Mouse (Mus musculus): ENCODE measurements around the gene Ap5s1.

Gene Ap5s1

DNA sequence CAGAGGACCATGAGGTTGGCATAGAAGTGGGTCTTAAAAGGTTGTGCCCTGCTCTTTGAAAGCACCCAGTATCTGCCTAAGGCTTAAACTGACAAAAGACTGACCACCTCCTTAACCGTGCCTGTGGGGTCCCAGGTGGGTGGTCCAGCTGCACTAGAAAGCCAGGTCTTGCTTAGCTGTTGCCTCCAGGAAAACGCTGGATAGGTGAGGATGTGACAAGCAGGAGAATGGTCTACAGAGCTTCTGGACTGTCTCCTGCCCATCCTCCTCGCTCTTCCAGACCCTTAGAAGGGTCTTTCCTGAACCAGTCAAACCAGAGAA lies 19.3 kb upstream of the Ap5s1 start:
- DNase-seq (ENCODE audit: low spot score in 2 of 2) = no peak

GRCm38 (mm10) chr2:131188311-131188710 lies 18.6 kb upstream of the Ap5s1 start:
- DNase-seq (ENCODE audit: low spot score in 2 of 2) = no peak

DNA sequence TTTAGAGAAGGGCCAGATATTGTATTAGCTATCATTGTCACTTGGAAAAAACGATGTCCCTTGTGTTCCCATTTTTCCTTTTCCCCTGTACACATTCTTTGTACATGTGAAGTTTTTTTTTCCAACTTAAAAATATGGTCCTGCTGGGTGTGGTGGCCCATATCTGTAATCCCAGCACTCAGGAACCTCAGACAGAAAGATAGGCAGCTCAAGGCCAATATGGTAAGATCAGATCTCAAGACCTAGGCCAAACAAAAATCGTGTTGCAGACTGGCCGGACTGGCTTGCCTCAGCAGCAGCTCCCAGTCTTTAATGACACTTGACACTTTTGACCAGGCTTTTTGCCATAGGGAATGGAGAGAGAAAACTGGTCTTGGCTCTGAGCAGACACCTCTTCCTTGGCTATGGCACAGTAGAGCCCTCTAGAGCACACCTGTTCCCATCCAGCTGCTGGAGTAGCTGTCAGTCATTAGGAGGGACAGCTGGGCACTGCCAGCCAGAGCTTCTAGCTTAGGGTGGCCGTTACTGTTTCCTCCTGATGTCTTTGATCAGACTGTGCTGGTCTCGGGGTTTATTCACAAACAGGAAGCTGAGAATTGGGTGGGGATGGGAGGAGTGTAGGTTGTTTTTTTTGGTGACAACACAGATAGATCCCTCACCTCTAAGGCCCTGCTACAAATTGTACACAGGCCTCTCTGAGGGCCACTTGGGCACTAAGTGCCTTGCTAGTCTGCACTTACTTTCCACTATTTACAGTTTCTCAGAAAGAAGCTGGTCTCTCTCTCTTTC lies 17.2 kb upstream of the Ap5s1 start:
- DNase-seq (ENCODE audit: low spot score in 2 of 2) = no peak

DNA sequence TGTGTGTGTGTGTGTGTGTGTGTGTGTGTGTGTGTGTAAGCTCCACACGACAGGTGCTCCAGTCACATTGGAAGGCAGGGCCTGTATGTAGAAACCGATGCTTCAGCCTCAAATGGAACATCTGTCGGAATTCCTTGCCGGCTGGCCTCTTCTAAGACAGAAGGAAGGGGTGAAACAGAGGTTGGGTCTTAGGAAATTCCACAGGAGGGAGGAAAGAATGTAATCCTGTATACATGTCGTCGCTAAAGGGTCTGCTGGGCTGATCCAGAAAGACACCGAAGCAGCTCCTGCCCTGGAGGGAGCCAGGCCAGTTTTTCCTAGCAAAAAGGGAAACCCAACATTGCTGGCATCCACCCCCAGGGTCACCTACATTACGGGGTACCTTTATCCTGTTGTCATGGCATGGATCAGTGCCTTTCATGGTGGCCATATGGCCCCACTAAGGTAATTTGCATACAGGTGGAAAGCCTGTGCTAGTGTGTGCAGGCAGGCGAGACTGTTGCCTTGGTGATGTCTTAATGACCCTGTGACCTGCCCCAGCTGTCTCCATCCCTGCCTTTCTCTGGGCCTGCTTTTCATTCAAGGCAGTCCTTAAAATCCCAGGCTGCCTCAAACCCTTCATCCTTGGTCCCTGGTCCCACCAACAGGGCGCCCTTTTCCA lies 16.4 kb upstream of the Ap5s1 start:
- DNase-seq (ENCODE audit: low spot score in 2 of 2) = no peak

GRCm38 (mm10) chr2:131191005-131191390 lies 15.9 kb upstream of the Ap5s1 start:
- no peak for DNase-seq (ENCODE audit: low spot score in 2 of 2)

DNA sequence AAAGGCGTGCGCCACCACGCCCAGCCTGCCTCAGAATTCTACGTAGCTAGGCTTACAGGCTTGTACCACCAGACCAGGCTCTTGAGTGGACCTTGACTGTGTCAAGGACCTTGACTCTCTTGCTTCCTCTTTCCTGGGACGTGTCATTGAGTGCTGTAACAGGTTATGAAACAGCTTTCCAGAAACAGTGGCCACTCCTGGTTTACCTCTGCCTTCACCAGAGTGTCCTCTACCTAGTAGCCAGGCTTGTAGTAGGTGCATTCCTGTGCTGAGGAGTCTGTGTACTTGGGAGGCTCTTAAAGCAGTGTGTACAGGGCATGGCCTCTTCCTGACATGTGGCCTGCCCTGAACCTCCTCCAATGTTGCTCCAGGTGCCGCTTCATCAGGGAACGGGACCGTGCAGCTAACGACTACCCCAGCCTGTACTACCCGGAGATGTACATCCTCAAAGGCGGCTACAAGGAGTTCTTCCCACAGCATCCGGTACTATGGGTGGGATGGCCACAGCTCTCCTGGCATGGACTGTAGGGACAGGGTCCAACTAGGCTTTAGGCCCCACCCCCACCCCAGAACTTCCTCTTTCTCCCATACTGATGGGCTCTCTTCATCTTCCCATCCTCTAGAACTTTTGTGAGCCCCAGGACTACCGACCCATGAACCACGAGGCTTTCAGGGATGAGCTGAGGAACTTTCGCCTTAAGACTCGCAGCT lies 10.1 kb upstream of the Ap5s1 start:
- DNase-seq (ENCODE audit: low spot score in 2 of 2) = no peak

GRCm38 (mm10) chr2:131200710-131201109 lies 6.2 kb upstream of the Ap5s1 start:
- DNase-seq (ENCODE audit: low spot score in 2 of 2) = no peak

DNA sequence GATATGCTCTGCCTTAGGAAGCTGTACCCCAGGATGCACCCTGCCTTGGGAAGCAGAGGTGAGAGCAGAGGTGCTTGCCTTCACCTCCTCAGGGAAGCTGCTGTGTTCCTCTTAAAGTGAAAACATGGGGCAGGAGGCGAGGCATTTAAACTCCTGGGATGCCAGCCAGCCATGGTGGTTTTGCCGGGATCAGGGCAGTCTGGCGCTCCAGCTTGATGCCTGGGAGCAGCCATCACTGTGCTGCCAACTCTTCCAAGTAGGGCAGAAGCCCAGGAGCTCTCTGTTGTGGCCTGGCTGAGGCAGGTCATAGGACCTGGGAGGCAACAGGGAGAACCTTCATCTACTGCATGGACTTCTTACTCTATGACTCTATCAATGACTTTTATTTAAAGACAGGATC lies 5.6 kb upstream of the Ap5s1 start:
- no peak for DNase-seq (ENCODE audit: low spot score in 2 of 2)

DNA sequence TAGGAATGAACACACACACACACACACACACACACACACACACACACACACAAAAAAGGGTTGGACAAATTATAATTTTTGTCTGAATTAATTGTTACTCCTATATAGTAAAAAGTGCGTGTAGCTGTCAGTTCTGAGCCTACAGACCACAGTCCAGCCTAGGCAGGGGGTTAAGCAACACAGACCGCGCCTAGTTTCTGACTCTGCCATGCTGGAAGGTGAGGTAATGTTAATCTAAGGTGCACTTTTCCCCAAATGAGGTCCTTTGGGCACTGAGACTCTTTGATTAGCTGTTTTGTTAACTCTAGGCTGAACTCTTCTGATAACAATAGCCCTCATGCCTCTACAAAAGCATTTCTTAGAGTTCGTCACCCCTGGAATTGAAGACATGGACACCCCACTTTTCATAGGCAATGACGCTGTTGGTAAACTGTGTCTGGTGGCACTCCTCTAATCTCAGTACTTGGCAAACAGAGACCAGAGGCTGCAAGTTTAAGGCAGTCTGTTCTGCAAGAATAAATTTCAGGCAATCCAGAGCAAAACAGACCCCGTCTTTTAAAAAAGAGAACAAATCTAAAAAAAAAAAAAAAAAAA lies 3.0 kb upstream of the Ap5s1 start:
- no peak for DNase-seq (ENCODE audit: low spot score in 2 of 2)

GRCm38 (mm10) chr2:131204410-131204981 lies 2.4 kb upstream of the Ap5s1 start:
- peak; percentile 85 to 89 for DNase-seq (ENCODE audit: low spot score in 2 of 2)

DNA sequence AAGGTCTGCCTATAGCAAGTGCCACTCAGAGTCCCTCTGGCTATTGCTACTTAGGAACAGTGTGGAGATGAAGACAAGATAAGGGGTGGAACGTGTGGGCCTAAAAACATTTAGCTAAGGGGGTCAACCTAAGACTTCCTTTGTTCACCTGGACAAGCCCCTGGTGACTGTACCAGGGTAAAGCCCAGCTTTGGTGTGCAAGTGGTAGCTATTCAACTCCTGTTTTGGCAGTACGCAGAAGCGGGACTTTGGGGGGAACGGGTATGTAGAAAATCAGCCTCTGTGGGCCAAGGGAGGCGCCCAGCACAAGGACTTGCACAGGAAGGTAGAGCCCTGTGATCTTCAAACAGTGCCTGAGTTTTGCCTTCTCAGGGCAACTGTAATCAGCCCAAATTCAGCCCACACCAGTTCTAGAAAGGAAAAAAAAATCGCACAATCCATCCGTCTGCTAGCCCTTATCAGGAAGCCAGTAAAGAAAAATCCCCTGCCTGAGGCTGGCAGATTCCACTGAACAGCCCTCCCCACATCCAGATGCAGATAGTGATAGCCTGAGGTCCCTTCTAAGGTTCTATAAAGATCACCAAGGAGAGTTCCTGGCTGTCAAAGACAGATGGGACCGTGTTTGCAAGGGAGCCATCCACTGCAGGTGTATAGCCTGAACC lies 1.2 kb upstream of the Ap5s1 start:
- DNase-seq (ENCODE audit: low spot score in 2 of 2) = no peak

- no peak for DNase-seq (ENCODE audit: low spot score in 2 of 2)
Measured at GRCm38 (mm10) chr2:131208356-131208755, 1.5 kb downstream of the Ap5s1 start.

DNA sequence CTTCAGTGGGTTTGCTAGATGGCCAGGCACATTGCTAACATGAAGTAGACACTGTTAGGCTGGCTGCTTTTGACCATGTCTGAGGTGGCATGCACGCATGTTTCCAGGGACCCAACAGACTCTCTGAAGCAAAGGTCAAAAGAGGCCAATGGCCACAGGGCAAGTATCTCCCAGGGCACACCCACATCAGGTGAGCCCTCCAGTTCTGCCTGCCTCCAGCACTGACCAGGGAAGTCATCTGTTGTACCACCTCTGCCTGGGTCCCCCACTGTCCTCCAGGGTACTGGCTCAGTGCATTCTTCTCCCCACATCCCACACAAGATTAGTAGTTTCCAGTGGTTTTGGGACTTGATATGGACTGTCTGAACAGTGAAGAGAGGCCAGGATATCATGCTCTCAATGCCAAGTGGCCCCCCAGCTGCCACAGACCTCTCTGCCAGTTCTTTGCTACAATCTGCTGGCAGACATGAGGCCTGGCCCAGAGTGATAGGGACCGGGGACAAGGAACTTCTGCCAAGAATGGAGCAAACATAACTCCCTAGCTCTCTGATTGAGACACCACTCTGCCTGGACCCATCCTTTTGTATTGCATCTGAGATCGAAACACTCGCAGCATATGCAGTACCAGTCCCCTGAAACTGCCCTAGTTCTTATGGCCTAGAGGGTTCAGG lies 2.4 kb downstream of the Ap5s1 start:
- DNase-seq (ENCODE audit: low spot score in 2 of 2) = no peak

- peak; percentile 87 to 95 for DNase-seq (ENCODE audit: low spot score in 2 of 2)
Measured at GRCm38 (mm10) chr2:131209969-131210792, 3.3 kb downstream of the Ap5s1 start.

- peak in 1 of 2 experiments; percentile 26 for DNase-seq (ENCODE audit: low spot score in 2 of 2)
Measured at GRCm38 (mm10) chr2:131211026-131211615, 4.2 kb downstream of the Ap5s1 start.

- DNase-seq (ENCODE audit: low spot score in 2 of 2) = no peak
Measured at GRCm38 (mm10) chr2:131213773-131214172, 6.9 kb downstream of the Ap5s1 start.

- DNase-seq (ENCODE audit: low spot score in 2 of 2) = no peak
Measured at GRCm38 (mm10) chr2:131215941-131216858, 9.3 kb downstream of the Ap5s1 start.

- DNase-seq (ENCODE audit: low spot score in 2 of 2) = no peak
Measured at GRCm38 (mm10) chr2:131220030-131220429, 13.2 kb downstream of the Ap5s1 start.
